Mouse (Mus musculus) skeletal muscle tissue, postnatal 0 days (tissue): Measurements from ENCODE around the gene Rpl36-ps4. TPM values are rescaled to one million over a fixed set of nuclear protein-coding genes. Genes with fewer than 3 reads are reported as not detected.

Experiments
- polyA plus RNA-seq: library from polyadenylated mRNA; unstranded; fragments of >200 nt; fragmentation: Nextera tagmentation; extraction: Ambion mirVana; gene quantifications from 2 replicates; pipeline ENCODE4 v1.2.1, GENCODE M21; 2015

Gene Rpl36-ps4
- polyA plus RNA-seq = not detected in 2 replicates

GRCm38 (mm10) chr17:87920677-87921076, at the start of gene Rpl36-ps4:
Gene Rpl36-ps4, plus strand, starts transcription at chr17:87920977.

Other genes with a start within 250 kb of the Rpl36-ps4 start
- 14.1 and 14.9 TPM in 2 replicates for gene Msh2, start 248.6 kb upstream of the Rpl36-ps4 start, polyA plus RNA-seq
- gene Kcnk12, start 123.0 kb upstream of the Rpl36-ps4 start, polyA plus RNA-seq = not detected in 2 replicates
- gene Msh6, start 54.1 kb downstream of the Rpl36-ps4 start, polyA plus RNA-seq = 6.2 and 6.6 TPM in 2 replicates
- gene Fbxo11, start 144.3 kb downstream of the Rpl36-ps4 start, polyA plus RNA-seq = 8.2 and 9.2 TPM in 2 replicates